Comparison of ENCODE assay signal across 23 mouse cellular contexts in genomic region chr1:156735788-156736187, GRCm38 (mm10). TPM values are rescaled to one million over a fixed set of nuclear protein-coding genes. Genes with fewer than 3 reads are reported as not detected.
DNase-seq lines count a peak whose midpoint lies in the region; ATAC-seq and TF ChIP-seq lines count a peak whose summit lies in the region.
"Had no signal": no experiment of that assay in that cellular context is flagged by ENCODE, and none has a peak within 500 bp of the region (broad histone marks: within the 10 kb centered on the region; RNA-seq: fewer than 3 reads in every experiment).

No protein-coding gene starts in this region.

- TF ChIP-seq RAD21 in MEL (IDR thresholded peaks at IDR 0.05; ENCODE audit: low read depth, low read length): no peak

- H3K4me1 ChIP-seq in MEL (ENCODE audit: control insufficient read depth in 1 of 2, insufficient read depth in 2 of 2, low read length in 2 of 2): peaks cover 7 to 9% of the 10 kb centered on the region in 2 experiments
- H3K4me1 ChIP-seq in intestine, embryonic 16.5 days (ENCODE audit: control insufficient read depth, insufficient read depth, low read length): peaks cover 6% of the 10 kb centered on the region; the same call in 1 of the 2 replicates
- H3K4me1 ChIP-seq in stomach, embryonic 16.5 days (ENCODE audit: control insufficient read depth, insufficient read depth, low read length): peaks cover 5% of the 10 kb centered on the region; the same call in 1 of the 2 replicates
- H3K4me1 ChIP-seq in hindbrain, embryonic 16.5 days (ENCODE audit: control insufficient read depth, insufficient read depth, low read depth, low read length): no peaks in the 10 kb centered on the region
- H3K4me1 ChIP-seq: embryonic facial prominence, embryonic 12.5 days; midbrain, embryonic 13.5 days had no signal

- H3K36me3 ChIP-seq in MEL (ENCODE audit: control insufficient read depth in 1 of 2, insufficient read depth in 2 of 2, low read length in 2 of 2): peaks cover 0 to 7% of the 10 kb centered on the region in 2 experiments; a peak in 2 of 4 replicates
- H3K36me3 ChIP-seq in intestine, embryonic 16.5 days (ENCODE audit: control insufficient read depth, insufficient read depth, low read length): no peaks in the 10 kb centered on the region
- no peaks in the 10 kb centered on the region for H3K36me3 ChIP-seq in stomach, embryonic 16.5 days (ENCODE audit: control insufficient read depth, insufficient read depth, low read length)
- H3K36me3 ChIP-seq in hindbrain, embryonic 16.5 days (ENCODE audit: control insufficient read depth, insufficient read depth, low read length): no peaks in the 10 kb centered on the region
- H3K36me3 ChIP-seq: embryonic facial prominence, embryonic 12.5 days; limb, embryonic 10.5 days; midbrain, embryonic 13.5 days had no signal

- H3K4me3 ChIP-seq in MEL (ENCODE audit: control insufficient read depth in 1 of 2, insufficient read depth in 1 of 2, low read depth in 2 of 2, low read length in 2 of 2): no peak overlapping the region
- no peak overlapping the region for H3K4me3 ChIP-seq in intestine, embryonic 16.5 days (ENCODE audit: low read length)
- H3K4me3 ChIP-seq in stomach, embryonic 16.5 days (replicated peaks; ENCODE audit: low read length): no peak overlapping the region
- H3K4me3 ChIP-seq in hindbrain, embryonic 16.5 days (ENCODE audit: low read length): no peak overlapping the region
- H3K4me3 ChIP-seq: embryonic facial prominence, embryonic 12.5 days; heart, adult 2 months; left cerebral cortex, adult 2 months; limb, embryonic 10.5 days; midbrain, embryonic 13.5 days had no signal

- TF ChIP-seq EP300 in MEL (IDR thresholded peaks at IDR 0.05; ENCODE audit: low read depth in 1 of 2, low read length in 2 of 2): no peak

- 54% methylated on average over 2 of the region's 2 CpGs for WGBS in intestine, embryonic 16.5 days
- WGBS in stomach, embryonic 16.5 days: 46% methylated on average over 2 of the region's 2 CpGs
- WGBS in hindbrain, embryonic 16.5 days: 82% methylated on average over 2 of the region's 2 CpGs

- no peaks in the 10 kb centered on the region for H3K79me2 ChIP-seq in MEL (ENCODE audit: control insufficient read depth, insufficient read depth, low read length, poor library complexity)

- H3K27ac ChIP-seq in MEL (ENCODE audit: control insufficient read depth, low read depth, low read length): no peak overlapping the region
- H3K27ac ChIP-seq in intestine, embryonic 16.5 days (ENCODE audit: low read length): peak overlapping the region; percentile 67
- peak overlapping the region; percentile 47 for H3K27ac ChIP-seq in stomach, embryonic 16.5 days (ENCODE audit: low read length)
- H3K27ac ChIP-seq in hindbrain, embryonic 16.5 days (ENCODE audit: low read depth, low read length): no peak overlapping the region
- H3K27ac ChIP-seq: embryonic facial prominence, embryonic 12.5 days; heart, adult 2 months; hindbrain, embryonic 14.5 days; kidney, postnatal 0 days; left cerebral cortex, adult 2 months; limb, embryonic 10.5 days; midbrain, embryonic 13.5 days had no signal

- no peak for TF ChIP-seq CTCF in MEL (IDR thresholded peaks at IDR 0.05 in 2 of 3, conservative IDR thresholded peaks at IDR 0.05 in 1 of 3; ENCODE audit: control insufficient read depth in 1 of 3, insufficient read depth in 1 of 3, low read depth in 2 of 3, low read length in 3 of 3, poor library complexity in 1 of 3, severe bottlenecking in 1 of 3)

- H3K4me2 ChIP-seq in intestine, embryonic 16.5 days (ENCODE audit: low read depth, low read length): no peak overlapping the region
- H3K4me2 ChIP-seq in stomach, embryonic 16.5 days (ENCODE audit: low read depth, low read length): no peak overlapping the region
- H3K4me2 ChIP-seq in hindbrain, embryonic 16.5 days (ENCODE audit: low read length): no peak overlapping the region
- H3K4me2 ChIP-seq: embryonic facial prominence, embryonic 12.5 days; hindbrain, embryonic 14.5 days; midbrain, embryonic 13.5 days had no signal

- no peak for DNase-seq in MEL (ENCODE audit: low read depth, low spot score)
- no peak for DNase-seq in adipocyte (ENCODE audit: low spot score)
- DNase-seq in kidney, adult 18-20 months: no peak
- DNase-seq: adrenal gland, adult 8-10 months; cerebellum, adult 18-20 months; cerebellum, postnatal 14 days; gastrocnemius, postnatal 36 days; heart, adult 2 months; kidney, adult 11 months; layer of hippocampus, adult 9-11 months; thymus, adult 18-20 months; thymus, postnatal 4 days had no signal

- H3K9me3 ChIP-seq in MEL (replicated peaks; ENCODE audit: insufficient read depth, low read length): no peaks in the 10 kb centered on the region
- no peaks in the 10 kb centered on the region for H3K9me3 ChIP-seq in intestine, embryonic 16.5 days (ENCODE audit: control insufficient read depth, low read length)
- H3K9me3 ChIP-seq in stomach, embryonic 16.5 days (replicated peaks; ENCODE audit: control insufficient read depth, low read length): no peaks in the 10 kb centered on the region
- no peaks in the 10 kb centered on the region for H3K9me3 ChIP-seq in hindbrain, embryonic 16.5 days (ENCODE audit: control insufficient read depth, low read length)
- H3K9me3 ChIP-seq: embryonic facial prominence, embryonic 12.5 days; limb, embryonic 10.5 days; midbrain, embryonic 13.5 days had no signal

- TF ChIP-seq POLR2A in MEL (IDR thresholded peaks at IDR 0.05; ENCODE audit: control insufficient read depth in 1 of 2, insufficient read depth in 1 of 2, low read depth in 1 of 2, low read length in 2 of 2, poor library complexity in 1 of 2): no peak

- ATAC-seq in intestine, embryonic 16.5 days: peak; percentile 75
- ATAC-seq in megakaryocyte, adult 5-6 weeks (ENCODE audit: poor library complexity, severe bottlenecking): 0 out of 2 replicates have a peak, but pooled peaks have one; percentile 26
- peak; percentile 76; the same call in 1 of the 2 replicates for ATAC-seq in stomach, embryonic 16.5 days (ENCODE audit: insufficient read depth, low FRiP score)
- no peak for ATAC-seq in hindbrain, embryonic 16.5 days
- ATAC-seq: lung, postnatal 0 days; midbrain, embryonic 13.5 days had no signal

- no peaks in the 10 kb centered on the region for H3K27me3 ChIP-seq in MEL (ENCODE audit: control insufficient read depth in 1 of 2, insufficient read depth in 2 of 2, low read length in 2 of 2)
- no peaks in the 10 kb centered on the region for H3K27me3 ChIP-seq in intestine, embryonic 16.5 days (replicated peaks; ENCODE audit: control insufficient read depth, insufficient read depth, low read length)
- no peaks in the 10 kb centered on the region for H3K27me3 ChIP-seq in stomach, embryonic 16.5 days (ENCODE audit: control insufficient read depth, insufficient read depth, low read length)
- no peaks in the 10 kb centered on the region for H3K27me3 ChIP-seq in hindbrain, embryonic 16.5 days (replicated peaks; ENCODE audit: control insufficient read depth, insufficient read depth, low read length)
- H3K27me3 ChIP-seq: embryonic facial prominence, embryonic 12.5 days; midbrain, embryonic 13.5 days had no signal

- H3K9ac ChIP-seq in MEL (ENCODE audit: control insufficient read depth, low read depth, low read length, poor library complexity, severe bottlenecking): no peak overlapping the region
- no peak overlapping the region for H3K9ac ChIP-seq in intestine, embryonic 16.5 days (ENCODE audit: low read depth, low read length)
- no peak overlapping the region for H3K9ac ChIP-seq in stomach, embryonic 16.5 days (ENCODE audit: low read length)
- H3K9ac ChIP-seq in hindbrain, embryonic 16.5 days (ENCODE audit: low read depth, low read length): no peak overlapping the region
- H3K9ac ChIP-seq: embryonic facial prominence, embryonic 12.5 days; hindbrain, embryonic 14.5 days; midbrain, embryonic 13.5 days had no signal

TF ChIP-seq in MEL, 35 proteins besides CTCF, POLR2A, EP300 and RAD21:
- TF ChIP-seq MEF2A (IDR thresholded peaks at IDR 0.05; ENCODE audit: extremely low read depth, insufficient replicate concordance, low read depth, low read length, poor library complexity, severe bottlenecking): no peak
- TF ChIP-seq CHD2 (IDR thresholded peaks at IDR 0.05; ENCODE audit: low read length): no peak
- no peak for TF ChIP-seq RCOR1 (IDR thresholded peaks at IDR 0.05; ENCODE audit: low read depth, low read length)
- 0 out of 2 replicates have a peak, but pooled peaks have one; percentile 25 for TF ChIP-seq ZNF384 (IDR thresholded peaks at IDR 0.05; ENCODE audit: low read depth, low read length)
- 0 out of 4 replicates have a peak, but pooled peaks of 1 of the 2 experiments have one; percentile 11 for TF ChIP-seq USF2 (IDR thresholded peaks at IDR 0.05; ENCODE audit: borderline replicate concordance in 1 of 2, insufficient read depth in 1 of 2, low read depth in 1 of 2, low read length in 2 of 2)
- TF ChIP-seq HCFC1 (IDR thresholded peaks at IDR 0.05; ENCODE audit: low read depth, low read length): 0 out of 2 replicates have a peak, but pooled peaks have one; percentile 17
- peak; percentile 84 for TF ChIP-seq USF1 (IDR thresholded peaks at IDR 0.05; ENCODE audit: low read depth, low read length)

RNA-seq across cellular contexts. Expression of gene Fam20b, which starts 16.9 kb away (rescaled TPM):
- 19.4 and 19.6 TPM in 2 replicates for total RNA-seq in MEL (2012; rRNA removed)
- polyA plus RNA-seq in MEL (2012; ENCODE audit: insufficient read depth in 1 of 2, insufficient read length in 2 of 2, low read depth in 1 of 2, low replicate concordance in 2 of 2, missing spikeins in 1 of 2): 10 to 100 TPM in 1 of 2 experiments, not detected in 1; 22.0 TPM
- polyA plus RNA-seq in intestine, embryonic 16.5 days (2015; fragmentation: Nextera tagmentation; extraction: Ambion mirVana): 38.6 and 47.1 TPM in 2 replicates
- total RNA-seq in megakaryocyte, adult 5-6 weeks (2015): 14.7 and 15.7 TPM in 2 replicates
- 37.9 and 41.6 TPM in 2 replicates for total RNA-seq in megakaryocyte, adult 5-6 weeks (2017)
- polyA plus RNA-seq in stomach, embryonic 16.5 days (2015; fragmentation: Nextera tagmentation; extraction: Ambion mirVana): 33.2 and 37.1 TPM in 2 replicates
- polyA plus RNA-seq in hindbrain, embryonic 16.5 days (2015; fragmentation: Nextera tagmentation; extraction: Ambion mirVana): 23.9 and 32.1 TPM in 2 replicates

Comparison
In these comparisons a context has a peak if more than half of its experiments do, and no peak if none do; other contexts are left out.
1. H3K27ac ChIP-seq: peak in intestine, embryonic 16.5 days (single experiment) and stomach, embryonic 16.5 days (single experiment); none in MEL (single experiment) and hindbrain, embryonic 16.5 days (single experiment).